Mouse (Mus musculus) B cell, adult 2 months (primary cell): ENCODE data around the gene Gpr162.
"Not testable (repeated sequence)": the region's sequence is repeated elsewhere in the genome, so short reads cannot be mapped to it uniquely, and the experiment has no call there.

ENCODE experiments used
- DNase-seq, 2 experiments: peaks; one replicate each; pipeline ENCODE4 v3.0.0; 2022

Gpr162 gene

GRCm38 (mm10) chr6:124863658-124864298 is at the start of gene Gpr162:
Gpr162 (minus strand) TSS chr6:124863983.
- DNase-seq: peak; percentile 42 to 45

- no peak for DNase-seq
Observed at GRCm38 (mm10) chr6:124913214-124913613, 49.4 kb upstream of the Gpr162 start.

- no peak for DNase-seq
Observed at GRCm38 (mm10) chr6:124911533-124912218, 47.9 kb upstream of the Gpr162 start, which contains the start of gene Lag3. Lag3 (minus strand) TSS chr6:124911705.

GRCm38 (mm10) chr6:124910032-124910431 is 46.2 kb upstream of the Gpr162 start:
- DNase-seq: no peak

GRCm38 (mm10) chr6:124907767-124908166 is 44.0 kb upstream of the Gpr162 start:
- DNase-seq: no peak

GRCm38 (mm10) chr6:124904991-124905860 is 41.4 kb upstream of the Gpr162 start:
- no peak for DNase-seq

- DNase-seq: peak; percentile 41 to 53
Observed at GRCm38 (mm10) chr6:124904161-124904981, 40.6 kb upstream of the Gpr162 start.

GRCm38 (mm10) chr6:124903580-124904151 is 39.9 kb upstream of the Gpr162 start:
- peak; percentile 98 to 99 for DNase-seq

GRCm38 (mm10) chr6:124901851-124902250 is 38.1 kb upstream of the Gpr162 start:
- DNase-seq: no peak

- no peak for DNase-seq
Observed at GRCm38 (mm10) chr6:124900801-124901480, 37.2 kb upstream of the Gpr162 start.

GRCm38 (mm10) chr6:124900056-124900800 is 36.4 kb upstream of the Gpr162 start:
- no peak for DNase-seq

GRCm38 (mm10) chr6:124898359-124898758 is 34.6 kb upstream of the Gpr162 start:
- peak; percentile 53 to 63 for DNase-seq

- DNase-seq: not testable (repeated sequence)
Observed at GRCm38 (mm10) chr6:124894113-124894512, 30.3 kb upstream of the Gpr162 start.

GRCm38 (mm10) chr6:124890997-124891396 is 27.2 kb upstream of the Gpr162 start:
- DNase-seq: no peak

GRCm38 (mm10) chr6:124888555-124889125 is 24.9 kb upstream of the Gpr162 start:
- DNase-seq: no peak

- DNase-seq: no peak
Observed at GRCm38 (mm10) chr6:124887986-124888385, 24.2 kb upstream of the Gpr162 start, which contains the start of gene Cd4. Cd4 (minus strand) TSS chr6:124888221.

GRCm38 (mm10) chr6:124885956-124886381 is 22.2 kb upstream of the Gpr162 start:
- no peak for DNase-seq

GRCm38 (mm10) chr6:124884714-124885500 is 21.1 kb upstream of the Gpr162 start:
- no peak for DNase-seq

- DNase-seq: no peak
Observed at GRCm38 (mm10) chr6:124883351-124883750, 19.6 kb upstream of the Gpr162 start.
